Mouse (Mus musculus) kidney, embryonic 14.5 days (tissue): ENCODE measurements around the gene Pbp2. TPM values are rescaled to one million over a fixed set of nuclear protein-coding genes. Genes with fewer than 3 reads are reported as not detected.

Experiments used
- ATAC-seq: fragments of 200-750 bp; cut with Nextera tagmentation; 2 replicates; pipeline ENCODE4 v1.8.0; 2017; ENCODE audit warnings: moderate number of reproducible peaks, mild to moderate bottlenecking, moderate TSS enrichment, moderate library complexity; ENCODE audit not compliant: low FRiP score, low TSS enrichment
- H3K27ac ChIP-seq: fragments of 300-500 bp; sonication (generic); 2 replicates; pipeline ENCODE4 v1.5.1; 2014; ENCODE audit warnings: low read depth, mild to moderate bottlenecking, low read length, moderate library complexity, mixed read lengths
- H3K27me3 ChIP-seq: fragments of 300-500 bp; sonication (generic); 2 replicates; pipeline ENCODE4 v1.6.1; 2014; ENCODE audit warnings: mild to moderate bottlenecking, low read length; ENCODE audit not compliant: control insufficient read depth, insufficient read depth
- H3K36me3 ChIP-seq: fragments of 300-500 bp; sonication (generic); 2 replicates; pipeline ENCODE4 v1.6.1; 2014; ENCODE audit warnings: low read length, mixed read lengths; ENCODE audit not compliant: control insufficient read depth, insufficient read depth
- H3K4me1 ChIP-seq: fragments of 300-500 bp; sonication (generic); 2 replicates; pipeline ENCODE4 v1.6.1; 2014; ENCODE audit warnings: low read length, mixed read lengths; ENCODE audit not compliant: control insufficient read depth, insufficient read depth
- H3K4me2 ChIP-seq: fragments of 300-500 bp; sonication (generic); replicated peaks from 2 replicates; pipeline ENCODE4 v1.6.1; 2014; ENCODE audit warnings: low read depth, mild to moderate bottlenecking, low read length
- H3K4me3 ChIP-seq: fragments of 300-500 bp; sonication (generic); 2 replicates; pipeline ENCODE4 v1.5.1; 2014; ENCODE audit warnings: mild to moderate bottlenecking, low read length
- H3K9ac ChIP-seq: fragments of 300-500 bp; sonication (generic); 2 replicates; pipeline ENCODE4 v1.6.1; 2014; ENCODE audit warnings: low read depth, mild to moderate bottlenecking, low read length, moderate library complexity
- H3K9me3 ChIP-seq: fragments of 300-500 bp; sonication (generic); 2 replicates; pipeline ENCODE4 v1.6.1; 2016; ENCODE audit warnings: low read length; ENCODE audit not compliant: control insufficient read depth
- WGBS: fragments of 180-500 bp; shearing (Covaris S2); extraction: QIAGEN DNeasy Blood & Tissue Kit; methylation state at CpG from one replicate; pipeline ENCODE4 v1.1.7; 2014; 5-methylcytosine and 5-hydroxymethylcytosine counted together
- polyA plus RNA-seq: library from polyadenylated mRNA; unstranded; fragments of >200 nt; fragmentation: Nextera tagmentation; extraction: Ambion mirVana; gene quantifications from 2 replicates; pipeline ENCODE4 v1.2.1, GENCODE M21; 2014

Gene Pbp2
- polyA plus RNA-seq, 1 experiment from 2014 or later = 0.50 TPM

DNA sequence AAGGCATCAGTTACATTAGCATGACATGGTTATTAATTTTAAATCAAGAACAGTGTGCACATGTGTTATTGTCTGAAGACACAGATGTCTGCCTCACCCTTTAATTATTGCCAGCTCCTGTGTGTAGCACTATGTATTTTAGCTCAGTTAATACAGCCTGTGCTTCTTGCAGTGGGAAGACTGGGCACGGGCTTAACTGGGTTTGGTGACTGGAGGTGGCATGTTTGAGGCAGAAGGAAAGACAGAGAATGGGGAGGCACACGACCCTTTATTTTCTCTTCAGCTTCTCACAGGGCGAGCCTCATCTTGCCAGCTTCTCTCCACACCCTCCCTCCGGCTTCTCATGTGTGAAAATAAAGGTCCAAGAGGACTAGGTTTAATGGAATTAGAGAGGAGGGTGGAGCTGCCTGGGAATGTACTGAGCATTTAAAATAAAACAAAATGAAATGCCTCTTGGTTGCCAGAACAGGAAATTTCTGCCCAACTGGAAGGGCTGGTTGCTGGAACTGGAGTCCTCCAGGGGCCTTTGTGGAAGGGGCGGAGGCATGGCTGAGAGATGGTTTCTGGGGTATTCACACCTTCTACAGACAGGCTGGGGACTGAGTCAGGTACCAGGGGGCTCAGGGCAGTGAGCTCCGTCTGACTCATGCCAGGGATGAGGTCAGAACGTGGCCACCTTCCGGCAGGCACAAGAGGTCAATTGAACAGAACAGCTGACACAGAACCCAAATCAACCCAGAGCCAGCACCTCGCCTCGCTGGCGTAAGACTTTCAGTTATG, 14.9 kb downstream of the Pbp2 start:
- Histone ChIP-seq H3K4me1 (no peaks in the 10 kb centered on the region), H3K36me3 (no peaks in the 10 kb centered on the region), H3K27ac (no peak overlapping the region), H3K9ac (no peak overlapping the region), H3K4me3 (no peak overlapping the region), H3K27me3 (no peaks in the 10 kb centered on the region), H3K9me3 (no peaks in the 10 kb centered on the region), H3K4me2 (no peak overlapping the region)
- WGBS = 65% methylated on average over 11 of the region's 11 CpGs
- ATAC-seq = no peak

DNA sequence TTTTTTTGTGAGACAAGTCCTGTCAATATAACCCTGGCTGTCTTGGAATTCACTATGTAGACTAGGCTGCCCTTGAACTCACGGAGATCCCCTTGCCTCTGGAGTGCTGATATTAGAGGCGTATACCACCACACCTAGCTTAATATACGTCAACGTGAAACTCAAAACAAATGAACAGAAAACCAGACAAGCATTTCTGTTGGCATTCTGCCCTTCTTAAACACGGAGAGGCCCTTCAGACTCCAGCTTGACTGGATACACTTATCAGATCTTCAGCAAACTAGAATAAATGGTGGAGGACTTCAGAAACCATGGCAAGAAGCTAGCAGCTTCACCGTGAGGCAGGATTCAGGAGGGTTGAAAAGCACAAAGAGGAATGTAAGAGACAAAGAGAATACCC, 16.1 kb downstream of the Pbp2 start:
- Histone ChIP-seq H3K4me1 (no peaks in the 10 kb centered on the region), H3K27ac (no peak overlapping the region), H3K4me3 (no peak overlapping the region), H3K4me2 (no peak overlapping the region), H3K9ac (no peak overlapping the region), H3K36me3 (no peaks in the 10 kb centered on the region), H3K9me3 (no peaks in the 10 kb centered on the region), H3K27me3 (no peaks in the 10 kb centered on the region)
- no peak for ATAC-seq
- 82% methylated on average over 6 of the region's 6 CpGs for WGBS

DNA sequence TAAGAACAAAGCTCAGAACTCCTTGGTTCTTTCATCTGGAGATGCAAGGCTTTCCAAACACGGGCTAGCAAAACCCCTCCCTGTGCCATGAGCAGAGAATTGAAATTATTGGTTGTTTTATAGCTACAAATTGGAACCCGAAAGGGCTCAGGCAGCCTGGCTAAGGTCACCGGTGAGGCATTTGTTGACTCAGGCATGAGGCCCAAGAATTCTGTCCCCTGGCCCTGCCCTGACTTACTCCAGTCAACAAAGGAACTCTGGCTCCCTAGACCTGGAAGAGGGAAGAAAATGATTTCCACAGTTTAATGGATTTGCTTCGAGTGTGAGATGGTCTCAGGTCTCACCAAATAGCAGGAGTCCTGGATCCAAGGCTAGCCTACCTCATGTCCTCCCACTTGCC, 17.8 kb downstream of the Pbp2 start:
- no peak overlapping the region for H3K4me3 ChIP-seq
- H3K4me1 ChIP-seq = no peaks in the 10 kb centered on the region
- no peaks in the 10 kb centered on the region for H3K9me3 ChIP-seq
- H3K36me3 ChIP-seq = no peaks in the 10 kb centered on the region
- H3K9ac ChIP-seq = no peak overlapping the region
- no peak for ATAC-seq
- H3K27ac ChIP-seq = no peak overlapping the region
- H3K27me3 ChIP-seq = no peaks in the 10 kb centered on the region
- no peak overlapping the region for H3K4me2 ChIP-seq
- WGBS = 62% methylated on average over 4 of the region's 4 CpGs

DNA sequence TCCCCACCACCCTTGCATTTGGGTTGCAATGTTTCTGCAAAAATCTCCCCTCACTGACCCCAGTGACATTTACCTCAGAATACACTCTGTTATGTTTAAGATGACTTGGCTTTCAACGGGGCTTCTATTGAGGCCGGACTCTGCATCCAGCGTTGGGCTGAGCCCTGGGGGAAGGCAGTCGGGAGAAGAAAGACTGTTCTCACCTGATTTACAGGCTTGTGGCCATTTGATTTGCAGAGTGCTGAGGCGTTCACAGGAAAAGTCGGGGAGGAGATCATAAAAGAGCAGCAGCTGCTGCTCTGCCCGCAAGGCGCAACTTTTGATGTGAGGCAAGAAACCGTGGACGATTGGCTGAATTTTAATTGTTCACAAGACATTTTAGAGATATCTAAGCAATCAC, 30.3 kb downstream of the Pbp2 start:
- no peaks in the 10 kb centered on the region for H3K9me3 ChIP-seq
- H3K4me2 ChIP-seq = no peak overlapping the region
- H3K4me1 ChIP-seq = peaks cover 8% of the 10 kb centered on the region; the same call in 1 of the 2 replicates
- H3K9ac ChIP-seq = no peak overlapping the region
- ATAC-seq = peak; percentile 81
- H3K36me3 ChIP-seq = no peaks in the 10 kb centered on the region
- H3K27me3 ChIP-seq = no peaks in the 10 kb centered on the region
- 3% methylated on average over 10 of the region's 10 CpGs for WGBS
- H3K4me3 ChIP-seq = no peak overlapping the region
- no peak overlapping the region for H3K27ac ChIP-seq

DNA sequence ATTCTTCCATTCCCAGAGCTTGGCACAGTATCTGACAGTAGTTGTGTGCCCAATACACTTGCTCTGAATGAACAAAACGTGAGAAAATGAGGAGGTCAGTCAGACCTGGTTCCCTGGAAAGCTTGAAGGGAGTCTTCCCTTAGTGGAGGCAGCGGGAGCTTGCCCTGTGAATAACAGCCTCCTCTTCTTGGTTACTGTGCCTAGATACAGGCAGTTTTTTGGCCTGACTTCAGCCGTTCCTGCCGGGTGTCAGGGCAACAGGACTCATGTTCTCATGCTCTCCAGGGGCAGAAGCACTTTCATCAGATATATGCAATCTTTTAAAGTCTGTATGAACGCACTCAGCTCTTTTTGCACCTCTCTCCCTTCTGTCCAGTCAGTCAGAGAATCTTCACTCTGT, 30.9 kb downstream of the Pbp2 start:
- H3K9me3 ChIP-seq = no peaks in the 10 kb centered on the region
- ATAC-seq = no peak
- 34% methylated on average over 5 of the region's 5 CpGs for WGBS

GRCm38 (mm10) chr6:135278302-135278701, 31.9 kb downstream of the Pbp2 start:
- H3K27me3 ChIP-seq = no peaks in the 10 kb centered on the region
- H3K9ac ChIP-seq = no peak overlapping the region
- no peak overlapping the region for H3K4me3 ChIP-seq
- no peak overlapping the region for H3K4me2 ChIP-seq
- no peaks in the 10 kb centered on the region for H3K36me3 ChIP-seq
- H3K4me1 ChIP-seq = peaks cover 8% of the 10 kb centered on the region; the same call in 1 of the 2 replicates
- H3K27ac ChIP-seq = no peak overlapping the region
- no peaks in the 10 kb centered on the region for H3K9me3 ChIP-seq
- WGBS = 82% methylated on average over 6 of the region's 6 CpGs
- ATAC-seq = no peak

More for the DNA sequence above, 30.9 kb downstream of the Pbp2 start:
- H3K4me1 ChIP-seq = peaks cover 8% of the 10 kb centered on the region; the same call in 1 of the 2 replicates
- H3K9ac ChIP-seq = no peak overlapping the region
- H3K27me3 ChIP-seq = no peaks in the 10 kb centered on the region
- H3K36me3 ChIP-seq = no peaks in the 10 kb centered on the region
- H3K4me3 ChIP-seq = no peak overlapping the region
- no peak overlapping the region for H3K27ac ChIP-seq
- H3K4me2 ChIP-seq = no peak overlapping the region

DNA sequence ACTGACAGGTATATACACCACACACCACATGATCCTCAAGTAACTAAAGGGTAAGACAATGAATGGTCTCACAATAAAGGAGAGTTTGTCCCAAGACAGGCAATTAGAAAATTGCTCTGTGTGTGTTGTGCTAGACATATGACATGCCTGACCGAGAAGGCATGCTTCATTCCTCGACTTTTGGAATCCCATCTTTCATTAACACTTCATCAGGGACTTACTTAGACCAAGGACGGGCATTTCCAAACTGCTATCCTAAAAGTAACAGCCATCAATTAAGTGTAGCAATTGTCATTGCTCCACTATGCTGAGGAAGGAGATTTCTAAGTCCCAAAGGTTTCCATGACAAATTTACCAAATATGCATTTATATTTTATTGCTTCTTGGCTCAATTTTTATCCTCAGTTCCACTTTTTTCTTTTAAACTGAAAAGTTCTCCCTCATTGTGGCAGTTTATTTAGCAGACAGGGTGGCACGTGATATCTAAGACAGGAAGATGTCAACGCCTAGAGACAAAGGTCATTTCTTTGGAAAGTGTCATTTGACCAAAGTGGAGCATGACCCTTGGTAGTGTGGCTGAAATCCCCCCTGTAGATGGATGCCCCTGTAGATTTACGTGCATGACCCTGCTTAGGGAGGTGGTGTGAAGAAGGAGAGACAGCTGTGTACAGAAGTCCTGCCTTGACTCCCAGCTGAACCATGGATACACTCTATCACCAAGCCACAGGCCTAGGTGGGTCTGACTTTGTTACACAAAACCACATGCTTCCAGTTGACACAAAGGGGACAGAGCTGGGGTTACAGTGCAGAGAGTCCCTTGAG, 33.5 kb downstream of the Pbp2 start:
- no peaks in the 10 kb centered on the region for H3K9me3 ChIP-seq
- no peak overlapping the region for H3K27ac ChIP-seq
- no peak for ATAC-seq
- H3K36me3 ChIP-seq = no peaks in the 10 kb centered on the region
- no peak overlapping the region for H3K4me2 ChIP-seq
- no peaks in the 10 kb centered on the region for H3K27me3 ChIP-seq
- peaks cover 12% of the 10 kb centered on the region for H3K4me1 ChIP-seq
- WGBS = 49% methylated on average over 6 of the region's 6 CpGs
- H3K4me3 ChIP-seq = no peak overlapping the region
- no peak overlapping the region for H3K9ac ChIP-seq

DNA sequence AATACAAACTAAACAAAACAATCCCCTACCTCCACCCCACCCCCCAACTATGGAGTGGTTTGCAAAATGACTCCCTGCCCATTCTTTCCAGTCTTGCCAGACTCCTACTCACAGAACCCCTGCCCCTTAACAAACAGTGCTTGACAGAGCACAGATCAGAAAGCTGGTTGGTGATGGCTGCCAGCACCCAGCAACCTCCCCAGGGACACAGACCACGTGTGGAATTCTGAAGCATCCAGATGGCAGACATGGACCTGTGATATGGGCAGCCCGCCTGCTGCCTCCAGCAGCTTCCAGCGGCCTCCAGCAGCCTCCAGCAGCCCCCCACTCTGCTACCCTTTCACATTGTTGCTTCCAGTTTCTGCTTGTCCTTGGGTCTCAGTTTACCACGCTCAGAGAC, 35.0 kb downstream of the Pbp2 start:
- Histone ChIP-seq H3K4me1 (peaks cover 12% of the 10 kb centered on the region), H3K27me3 (no peaks in the 10 kb centered on the region), H3K4me2 (no peak overlapping the region), H3K9ac (no peak overlapping the region), H3K9me3 (no peaks in the 10 kb centered on the region), H3K36me3 (no peaks in the 10 kb centered on the region), H3K4me3 (no peak overlapping the region), H3K27ac (no peak overlapping the region)
- WGBS = 85% methylated on average over 4 of the region's 4 CpGs
- no peak for ATAC-seq

DNA sequence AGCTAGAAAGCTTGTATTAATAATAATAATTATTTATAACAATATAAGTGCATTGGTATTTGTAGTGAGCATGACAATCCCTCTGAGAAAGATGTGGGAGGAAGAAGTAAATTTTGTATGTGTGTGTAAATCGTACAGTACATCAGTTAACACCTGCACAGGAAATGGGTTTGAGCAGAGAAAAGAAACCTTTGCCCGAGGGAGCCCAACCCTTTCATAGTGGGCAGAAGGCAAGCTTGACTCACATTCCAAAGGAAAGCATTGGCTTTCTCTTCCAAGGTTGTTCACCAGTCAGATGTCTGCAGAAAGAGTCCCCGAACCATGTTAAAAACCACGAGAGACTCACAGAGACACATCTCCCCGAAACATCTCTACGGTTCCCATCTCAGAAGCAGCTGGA, 37.1 kb downstream of the Pbp2 start:
- no peak overlapping the region for H3K4me3 ChIP-seq
- H3K4me2 ChIP-seq = no peak overlapping the region
- no peaks in the 10 kb centered on the region for H3K27me3 ChIP-seq
- no peaks in the 10 kb centered on the region for H3K9me3 ChIP-seq
- H3K36me3 ChIP-seq = no peaks in the 10 kb centered on the region
- WGBS = 77% methylated on average over 6 of the region's 6 CpGs
- no peak for ATAC-seq
- peaks cover 9% of the 10 kb centered on the region; the same call in 1 of the 2 replicates for H3K4me1 ChIP-seq
- no peak overlapping the region for H3K9ac ChIP-seq
- no peak overlapping the region for H3K27ac ChIP-seq
